Mouse (Mus musculus) stomach, embryonic 16.5 days (tissue): Measurements from ENCODE around the gene Dgcr2. TPM values are rescaled to one million over a fixed set of nuclear protein-coding genes. Genes with fewer than 3 reads are reported as not detected.

Experiments
- ATAC-seq: fragments of 200-750 bp; cut with Nextera tagmentation; 2 replicates; pipeline ENCODE4 v1.8.0; 2017; ENCODE audit warnings: moderate number of reproducible peaks, moderate TSS enrichment; ENCODE audit not compliant: insufficient read depth, low FRiP score
- H3K27ac ChIP-seq: fragments of 300-500 bp; sonication (generic); 2 replicates; pipeline ENCODE4 v1.5.1; 2014; ENCODE audit warnings: low read length
- H3K27me3 ChIP-seq: fragments of 300-500 bp; sonication (generic); 2 replicates; pipeline ENCODE4 v1.6.1; 2014; ENCODE audit warnings: low read length, control low read depth, mixed read lengths; ENCODE audit not compliant: control insufficient read depth, insufficient read depth
- H3K36me3 ChIP-seq: fragments of 300-500 bp; sonication (generic); 2 replicates; pipeline ENCODE4 v1.6.1; 2014; ENCODE audit warnings: low read length; ENCODE audit not compliant: control insufficient read depth, insufficient read depth
- H3K4me1 ChIP-seq: fragments of 300-500 bp; sonication (generic); 2 replicates; pipeline ENCODE4 v1.6.1; 2014; ENCODE audit warnings: low read length, control low read depth, mixed read lengths; ENCODE audit not compliant: control insufficient read depth, insufficient read depth
- H3K4me2 ChIP-seq: fragments of 300-500 bp; sonication (generic); 2 replicates; pipeline ENCODE4 v1.6.1; 2014; ENCODE audit warnings: low read depth, low read length, mixed read lengths
- H3K4me3 ChIP-seq: fragments of 300-500 bp; sonication (generic); replicated peaks from 2 replicates; pipeline ENCODE4 v1.5.1; 2014; ENCODE audit warnings: mild to moderate bottlenecking, low read length
- H3K9ac ChIP-seq: fragments of 300-500 bp; sonication (generic); 2 replicates; pipeline ENCODE4 v1.6.1; 2014; ENCODE audit warnings: low read length
- H3K9me3 ChIP-seq: fragments of 300-500 bp; sonication (generic); replicated peaks from 2 replicates; pipeline ENCODE4 v1.6.1; 2016; ENCODE audit warnings: low read length, control low read depth; ENCODE audit not compliant: control insufficient read depth
- WGBS: fragments of 180-500 bp; shearing (Covaris S2); extraction: QIAGEN DNeasy Blood & Tissue Kit; methylation state at CpG from one replicate; pipeline ENCODE4 v1.1.7; 2014; 5-methylcytosine and 5-hydroxymethylcytosine counted together
- polyA plus RNA-seq: library from polyadenylated mRNA; unstranded; fragments of >200 nt; fragmentation: Nextera tagmentation; extraction: Ambion mirVana; gene quantifications from 2 replicates; pipeline ENCODE4 v1.2.1, GENCODE M21; 2015

Dgcr2 gene
- polyA plus RNA-seq, 1 experiment from 2014 or later: 80.6 TPM

GRCm38 (mm10) chr16:17832821-17833220, 65.5 kb downstream of the Dgcr2 start, which contains the start of gene B830017H08Rik:
Gene B830017H08Rik, plus strand, starts transcription at chr16:17833121.
- H3K4me3 ChIP-seq: peak within 1 kb of the TSS; percentile 58
- 31% methylated on average over 7 of the region's 7 CpGs for WGBS
- H3K36me3 ChIP-seq: no peaks in the 10 kb centered on the region
- H3K4me1 ChIP-seq: 0 out of 2 replicates have a peak, but pooled peaks cover 5% of the 10 kb centered on the region
- peak within 1 kb of the TSS; percentile 99 for H3K4me2 ChIP-seq
- H3K9ac ChIP-seq: peak within 1 kb of the TSS; percentile 68
- no peak within 1 kb of the TSS for H3K27ac ChIP-seq
- no peak for ATAC-seq
- no peaks in the 10 kb centered on the region for H3K9me3 ChIP-seq
- peaks cover 66% of the 10 kb centered on the region for H3K27me3 ChIP-seq

GRCm38 (mm10) chr16:17831781-17832180, 66.6 kb downstream of the Dgcr2 start:
- H3K9me3 ChIP-seq: no peaks in the 10 kb centered on the region
- H3K4me2 ChIP-seq: no peak overlapping the region
- H3K27me3 ChIP-seq: peaks cover 64% of the 10 kb centered on the region
- no peak overlapping the region for H3K27ac ChIP-seq
- H3K9ac ChIP-seq: no peak overlapping the region
- 14% methylated on average over 11 of the region's 11 CpGs for WGBS
- no peak for ATAC-seq
- no peak overlapping the region for H3K4me3 ChIP-seq
- 0 out of 2 replicates have a peak, but pooled peaks cover 5% of the 10 kb centered on the region for H3K4me1 ChIP-seq
- no peaks in the 10 kb centered on the region for H3K36me3 ChIP-seq

- Histone ChIP-seq H3K36me3 (no peaks in the 10 kb centered on the region), H3K9me3 (no peaks in the 10 kb centered on the region), H3K27me3 (peaks cover 52% of the 10 kb centered on the region), H3K4me1 (0 out of 2 replicates have a peak, but pooled peaks cover 5% of the 10 kb centered on the region), H3K27ac (no peak overlapping the region), H3K4me2 (no peak overlapping the region), H3K9ac (no peak overlapping the region), H3K4me3 (no peak overlapping the region)
- 68% methylated on average over 10 of the region's 10 CpGs for WGBS
- ATAC-seq: no peak
These were observed 67.8 kb downstream of the Dgcr2 start for GRCm38 (mm10) chr16:17830385-17831178.

- WGBS: 69% methylated on average over 3 of the region's 3 CpGs
- Histone ChIP-seq H3K9me3 (no peaks in the 10 kb centered on the region), H3K4me1 (0 out of 2 replicates have a peak, but pooled peaks cover 5% of the 10 kb centered on the region), H3K27me3 (peaks cover 35% of the 10 kb centered on the region), H3K36me3 (no peaks in the 10 kb centered on the region), H3K27ac (no peak overlapping the region), H3K4me2 (no peak overlapping the region), H3K4me3 (no peak overlapping the region), H3K9ac (no peak overlapping the region)
- no peak for ATAC-seq
These were observed 69.5 kb downstream of the Dgcr2 start for GRCm38 (mm10) chr16:17828867-17829266.

- Histone ChIP-seq H3K4me2 (no peak overlapping the region), H3K4me3 (no peak overlapping the region), H3K27me3 (peaks cover 29% of the 10 kb centered on the region), H3K36me3 (no peaks in the 10 kb centered on the region), H3K9me3 (no peaks in the 10 kb centered on the region), H3K9ac (no peak overlapping the region), H3K27ac (no peak overlapping the region), H3K4me1 (0 out of 2 replicates have a peak, but pooled peaks cover 4% of the 10 kb centered on the region)
- 84% methylated on average over 2 of the region's 2 CpGs for WGBS
- ATAC-seq: no peak
These were observed 70.1 kb downstream of the Dgcr2 start for GRCm38 (mm10) chr16:17828229-17828628.

- 78% methylated on average over 2 of the region's 2 CpGs for WGBS
- ATAC-seq: no peak
- H3K4me1 ChIP-seq: no peaks in the 10 kb centered on the region
These were observed 71.9 kb downstream of the Dgcr2 start for GRCm38 (mm10) chr16:17826500-17826899.

GRCm38 (mm10) chr16:17816528-17816927, 81.8 kb downstream of the Dgcr2 start:
- Histone ChIP-seq H3K4me2 (no peak overlapping the region), H3K4me3 (no peak overlapping the region), H3K36me3 (no peaks in the 10 kb centered on the region), H3K27ac (no peak overlapping the region), H3K9ac (no peak overlapping the region), H3K4me1 (no peaks in the 10 kb centered on the region), H3K9me3 (no peaks in the 10 kb centered on the region), H3K27me3 (no peaks in the 10 kb centered on the region)
- ATAC-seq: no peak
- WGBS: 80% methylated on average over 8 of the region's 8 CpGs

More at GRCm38 (mm10) chr16:17826500-17826899, 71.9 kb downstream of the Dgcr2 start:
- H3K27ac ChIP-seq: no peak overlapping the region
- no peak overlapping the region for H3K9ac ChIP-seq
- peaks cover 12% of the 10 kb centered on the region for H3K27me3 ChIP-seq
- H3K9me3 ChIP-seq: no peaks in the 10 kb centered on the region
- no peak overlapping the region for H3K4me3 ChIP-seq
- H3K4me2 ChIP-seq: no peak overlapping the region
- no peaks in the 10 kb centered on the region for H3K36me3 ChIP-seq

- Histone ChIP-seq H3K9ac (peak overlapping the region; percentile 77), H3K36me3 (no peaks in the 10 kb centered on the region), H3K27ac (no peak overlapping the region), H3K27me3 (no peaks in the 10 kb centered on the region), H3K9me3 (no peaks in the 10 kb centered on the region), H3K4me3 (peak overlapping the region; percentile 54), H3K4me1 (no peaks in the 10 kb centered on the region), H3K4me2 (peak overlapping the region; percentile 89)
- WGBS: 2% methylated on average over 63 of the region's 63 CpGs
- ATAC-seq: peak; percentile 85
These were observed 82.7 kb downstream of the Dgcr2 start for GRCm38 (mm10) chr16:17815411-17816402.
